ENCODE assay signal across 12 mouse cellular contexts in the genomic region with DNA sequence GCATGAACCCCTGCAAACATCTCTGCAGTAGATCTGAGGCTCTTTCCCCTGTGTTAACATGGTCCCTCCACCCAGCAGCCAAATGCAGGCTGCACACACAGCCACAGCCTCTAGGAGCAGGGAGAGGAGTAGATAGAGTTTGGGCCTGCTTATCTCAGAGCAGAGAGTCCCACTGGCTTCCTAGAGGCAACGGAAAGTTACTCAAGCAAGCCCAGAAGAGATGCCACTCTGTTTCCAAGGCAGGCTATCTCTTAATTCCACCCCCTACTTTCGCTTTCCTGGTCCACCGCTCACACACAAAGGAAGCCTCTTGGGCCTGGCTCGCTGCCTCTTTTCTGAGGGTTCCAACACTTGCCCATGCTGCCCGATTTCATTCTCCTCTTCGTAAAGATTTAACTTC. TPM values are rescaled to one million over a fixed set of nuclear protein-coding genes. Genes with fewer than 3 reads are reported as not detected.
DNase-seq lines count a peak whose midpoint lies in the region; ATAC-seq and TF ChIP-seq lines count a peak whose summit lies in the region.
"Had no signal": no experiment of that assay in that cellular context is flagged by ENCODE, and none has a peak within 500 bp of the region (broad histone marks: within the 10 kb centered on the region; RNA-seq: fewer than 3 reads in every experiment).

No protein-coding gene starts in this region.

- no peak for DNase-seq in gastrocnemius, adult 2 months
- no peak for DNase-seq in gastrocnemius, postnatal 14 days
- peak; percentile 19 for DNase-seq in ovary, postnatal 36 days (ENCODE audit: low spot score)
- no peak for DNase-seq in ovary, postnatal 10 days (ENCODE audit: low spot score)
- no peak for DNase-seq in adrenal gland, postnatal 4 days (ENCODE audit: low spot score in 2 of 2)
- DNase-seq in adrenal gland, postnatal 36 days: no peak
- DNase-seq: kidney, adult 11 months had no signal

- no peaks in the 10 kb centered on the region for H3K27me3 ChIP-seq in stomach, embryonic 15.5 days (replicated peaks)
- H3K27me3 ChIP-seq: midbrain, embryonic 12.5 days had no signal

- TF ChIP-seq CTCF in gastrocnemius, adult 2 months (IDR thresholded peaks at IDR 0.05): no peak

- H3K4me1 ChIP-seq in stomach, embryonic 15.5 days: no peaks in the 10 kb centered on the region

- peak; percentile 38 for ATAC-seq in granulocyte monocyte progenitor cell, adult 5-6 weeks (replicated peaks; ENCODE audit: poor library complexity, severe bottlenecking)
- ATAC-seq in stomach, embryonic 15.5 days (ENCODE audit: insufficient read depth, low FRiP score, low read depth): peak; percentile 68; the same call in 1 of the 2 replicates

- no peak overlapping the region for H3K9ac ChIP-seq in stomach, embryonic 15.5 days
- H3K9ac ChIP-seq: midbrain, embryonic 12.5 days had no signal

- WGBS in stomach, embryonic 15.5 days: 81% methylated on average over 6 of the region's 6 CpGs

- H3K4me2 ChIP-seq in stomach, embryonic 15.5 days: no peak overlapping the region
- H3K4me2 ChIP-seq: midbrain, embryonic 12.5 days had no signal

- no peaks in the 10 kb centered on the region for H3K9me3 ChIP-seq in stomach, embryonic 15.5 days
- H3K9me3 ChIP-seq: midbrain, embryonic 12.5 days had no signal

- H3K4me3 ChIP-seq in gastrocnemius, adult 2 months: no peak overlapping the region
- no peak overlapping the region for H3K4me3 ChIP-seq in stomach, embryonic 15.5 days (replicated peaks)
- H3K4me3 ChIP-seq: left cerebral cortex, adult 2 months; midbrain, embryonic 12.5 days had no signal

- intact Hi-C loops in gastrocnemius, adult 2 months (cut with DNase I): loop anchor here (10.0 kb wide), 1 partner anchor 51 kb away; no protein-coding TSS in a partner anchor
- intact Hi-C loops in gastrocnemius, postnatal 14 days (cut with DNase I; ENCODE audit: low total_unique reads): no loop called here

- no peaks in the 10 kb centered on the region for H3K36me3 ChIP-seq in stomach, embryonic 15.5 days
- H3K36me3 ChIP-seq: midbrain, embryonic 12.5 days had no signal

- 0 out of 2 replicates have a peak overlapping the region, but pooled peaks have one; percentile 8 for H3K27ac ChIP-seq in gastrocnemius, adult 2 months
- no peak overlapping the region for H3K27ac ChIP-seq in stomach, embryonic 15.5 days
- H3K27ac ChIP-seq: left cerebral cortex, adult 2 months; midbrain, embryonic 12.5 days had no signal

RNA-seq across cellular contexts. Expression of gene Cxcr5, which starts 3.7 kb away (rescaled TPM):
- not detected for total RNA-seq in gastrocnemius, adult 2 months (2021)
- total RNA-seq in gastrocnemius, postnatal 14 days (2021): not detected
- not detected in 2 replicates for total RNA-seq in granulocyte monocyte progenitor cell, adult 5-6 weeks (2014; fragmentation: Nextera tagmentation)
- not detected in 2 replicates for total RNA-seq in granulocyte monocyte progenitor cell, adult 5-6 weeks (2017)
- 0.54 and 0.62 TPM in 2 replicates for polyA plus RNA-seq in stomach, embryonic 15.5 days (2015; fragmentation: Nextera tagmentation; extraction: Ambion mirVana)
- total RNA-seq in adrenal gland, postnatal 4 days (2021): under 1 TPM in 1 of 2 experiments, not detected in 1; 0.23 TPM
- not detected for total RNA-seq in adrenal gland, postnatal 36 days (2021)
- total RNA-seq: gastrocnemius, adult 18-20 months; left cerebral cortex, adult 2 months had no signal
- polyA plus RNA-seq: midbrain, embryonic 12.5 days had no signal

RNA-seq across cellular contexts. Expression of gene Ddx6, which starts 39.3 kb away (rescaled TPM):
- 10 to 100 TPM; 68.8 to 74.4 TPM for total RNA-seq in gastrocnemius, adult 2 months (2021)
- total RNA-seq in gastrocnemius, postnatal 14 days (2021): 10 to 100 TPM; 61.8 to 62.2 TPM
- 72.4 and 75.7 TPM in 2 replicates for total RNA-seq in granulocyte monocyte progenitor cell, adult 5-6 weeks (2014; fragmentation: Nextera tagmentation)
- 79.6 and 80.6 TPM in 2 replicates for total RNA-seq in granulocyte monocyte progenitor cell, adult 5-6 weeks (2017)
- polyA plus RNA-seq in stomach, embryonic 15.5 days (2015; fragmentation: Nextera tagmentation; extraction: Ambion mirVana): 18.6 and 19.8 TPM in 2 replicates
- 100 to 1,000 TPM; 146 to 157 TPM for total RNA-seq in adrenal gland, postnatal 4 days (2021)
- 100 to 1,000 TPM; 134 to 149 TPM for total RNA-seq in adrenal gland, postnatal 36 days (2021)
